ENCODE assay signal across 11 mouse cellular contexts in the genomic region with DNA sequence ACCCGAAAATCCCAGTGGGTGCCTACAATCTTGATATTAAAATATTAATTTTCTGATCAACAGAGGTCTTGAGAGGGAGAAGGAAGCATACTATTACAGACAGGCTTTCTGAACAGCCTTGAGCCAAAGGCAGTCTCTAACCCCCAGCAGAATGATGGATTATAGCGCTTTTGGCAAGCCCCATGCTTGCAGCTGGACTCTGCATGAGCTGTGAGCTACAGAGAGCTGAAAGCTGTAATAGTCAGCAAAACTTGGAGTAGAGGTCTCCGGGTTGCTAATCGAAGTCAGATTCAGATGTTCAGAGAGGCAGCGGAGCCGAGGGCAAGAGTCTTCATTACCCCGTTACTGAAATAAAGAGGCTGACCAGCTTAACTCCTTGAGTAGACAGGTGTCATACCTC. TPM values are rescaled to one million over a fixed set of nuclear protein-coding genes. Genes with fewer than 3 reads are reported as not detected.
A peak's percentile ranks its signal among the peaks of the same experiment; 100 is the strongest.
DNase-seq lines count a peak whose midpoint lies in the region; ATAC-seq lines count a peak whose summit lies in the region.
"Had no signal": no experiment of that assay in that cellular context is flagged by ENCODE, and none has a peak within 500 bp of the region (broad histone marks: within the 10 kb centered on the region; RNA-seq: fewer than 3 reads in every experiment).

No protein-coding gene starts in this region.

- no peak for DNase-seq in hindbrain, embryonic 11.5 days (ENCODE audit: low spot score)
- peak; percentile 79 for DNase-seq in adrenal gland, postnatal 14 days
- peak; percentile 84 for DNase-seq in kidney, postnatal 10 days
- DNase-seq in skeletal muscle tissue, adult 2 months (ENCODE audit: low read depth, low spot score): peak; percentile 58
- no peak for DNase-seq in cerebellum, postnatal 4 days (ENCODE audit: low spot score in 2 of 2)
- DNase-seq in cerebellum, adult 9-11 months: no peak

- H3K27me3 ChIP-seq in hindbrain, embryonic 12.5 days: no peaks in the 10 kb centered on the region
- H3K27me3 ChIP-seq in hindbrain, embryonic 11.5 days (ENCODE audit: control insufficient read depth, insufficient read depth, low read length): no peaks in the 10 kb centered on the region
- H3K27me3 ChIP-seq: midbrain, embryonic 15.5 days had no signal

- no peak overlapping the region for H3K9ac ChIP-seq in hindbrain, embryonic 12.5 days
- no peak overlapping the region for H3K9ac ChIP-seq in hindbrain, embryonic 11.5 days (ENCODE audit: low read depth, low read length)
- H3K9ac ChIP-seq: midbrain, embryonic 15.5 days had no signal

- no peak overlapping the region for H3K4me2 ChIP-seq in hindbrain, embryonic 12.5 days (replicated peaks)
- H3K4me2 ChIP-seq in hindbrain, embryonic 11.5 days (replicated peaks; ENCODE audit: low read depth, low read length): no peak overlapping the region
- H3K4me2 ChIP-seq: liver, embryonic 11.5 days; midbrain, embryonic 15.5 days had no signal

- 68% methylated on average over 7 of the region's 7 CpGs for WGBS in hindbrain, embryonic 12.5 days
- 79% methylated on average over 7 of the region's 7 CpGs for whole genome bisulfite sequencing in hindbrain, embryonic 11.5 days

- no peaks in the 10 kb centered on the region for H3K36me3 ChIP-seq in hindbrain, embryonic 12.5 days
- no peaks in the 10 kb centered on the region for H3K36me3 ChIP-seq in hindbrain, embryonic 11.5 days (ENCODE audit: control insufficient read depth, insufficient read depth, low read length)
- H3K36me3 ChIP-seq: midbrain, embryonic 15.5 days had no signal

- H3K27ac ChIP-seq in hindbrain, embryonic 12.5 days: 0 out of 2 replicates have a peak overlapping the region, but pooled peaks have one; percentile 4
- no peak overlapping the region for H3K27ac ChIP-seq in hindbrain, embryonic 11.5 days (ENCODE audit: low read depth, low read length)
- H3K27ac ChIP-seq: midbrain, embryonic 15.5 days had no signal

- H3K9me3 ChIP-seq in hindbrain, embryonic 12.5 days (replicated peaks): no peaks in the 10 kb centered on the region
- H3K9me3 ChIP-seq in hindbrain, embryonic 11.5 days (ENCODE audit: control insufficient read depth, low read length): no peaks in the 10 kb centered on the region
- H3K9me3 ChIP-seq: midbrain, embryonic 15.5 days had no signal

- H3K4me3 ChIP-seq in hindbrain, embryonic 12.5 days: no peak overlapping the region
- no peak overlapping the region for H3K4me3 ChIP-seq in hindbrain, embryonic 11.5 days (ENCODE audit: low read depth, low read length)
- H3K4me3 ChIP-seq: midbrain, embryonic 15.5 days had no signal

- no peak for ATAC-seq in hindbrain, embryonic 12.5 days (ENCODE audit: low FRiP score)
- no peak for ATAC-seq in hindbrain, embryonic 11.5 days (ENCODE audit: low FRiP score)
- no peak for ATAC-seq in erythroid progenitor cell, adult 5-6 weeks (replicated peaks; ENCODE audit: low FRiP score, poor library complexity, severe bottlenecking)
- ATAC-seq: CD4-positive, CD25-positive, alpha-beta regulatory T cell, adult 4 months; midbrain, embryonic 15.5 days had no signal

- peaks cover 4% of the 10 kb centered on the region for H3K4me1 ChIP-seq in hindbrain, embryonic 12.5 days
- no peaks in the 10 kb centered on the region for H3K4me1 ChIP-seq in hindbrain, embryonic 11.5 days (replicated peaks; ENCODE audit: control insufficient read depth, insufficient read depth, low read length)
- H3K4me1 ChIP-seq: midbrain, embryonic 15.5 days had no signal

RNA-seq across cellular contexts. Expression of a gene that starts 22.3 kb away (rescaled TPM):
- polyA plus RNA-seq in hindbrain, embryonic 12.5 days (2016; fragmentation: Nextera tagmentation; extraction: Ambion mirVana): 68.8 and 78.8 TPM in 2 replicates
- 32.9 and 34.6 TPM in 2 replicates for polyA plus RNA-seq in hindbrain, embryonic 11.5 days (2014; fragmentation: Nextera tagmentation; extraction: Ambion mirVana)
- total RNA-seq in adrenal gland, postnatal 14 days (2021): 44.7 and 46.2 TPM in 2 replicates
- 0.72 and 1.3 TPM in 2 replicates for total RNA-seq in erythroid progenitor cell, adult 5-6 weeks (2015; ENCODE audit: low replicate concordance)
- total RNA-seq in erythroid progenitor cell, adult 5-6 weeks (2017; ENCODE audit: low replicate concordance): 0.13 TPM in 1 of 2 replicates, not detected in the other

Comparison
In these comparisons a context has a peak if more than half of its experiments do, and no peak if none do; other contexts are left out.
1. DNase-seq: peak in adrenal gland, postnatal 14 days (single experiment), kidney, postnatal 10 days (single experiment) and skeletal muscle tissue, adult 2 months (single experiment); none in hindbrain, embryonic 11.5 days (single experiment), cerebellum, postnatal 4 days (0 of 2) and cerebellum, adult 9-11 months (single experiment).
2. RNA of a gene that starts 22.3 kb away (total RNA-seq): 44.7 to 46.2 TPM in adrenal gland, postnatal 14 days; 0.13 to 1.3 TPM in erythroid progenitor cell, adult 5-6 weeks; every median in the first group is over 10 times any median in the second.